Mouse (Mus musculus): ENCODE data around the gene 4933415F23Rik. TPM values are rescaled to one million over a fixed set of nuclear protein-coding genes. Genes with fewer than 3 reads are reported as not detected.

Gene 4933415F23Rik
- total RNA-seq (2012; rRNA removed) (not detected in 2 replicates), polyA plus RNA-seq (2012; ENCODE audit: insufficient read depth in 1 of 2, insufficient read length in 2 of 2, low read depth in 1 of 2, low replicate concordance in 2 of 2, missing spikeins in 1 of 2) (not detected)

DNA sequence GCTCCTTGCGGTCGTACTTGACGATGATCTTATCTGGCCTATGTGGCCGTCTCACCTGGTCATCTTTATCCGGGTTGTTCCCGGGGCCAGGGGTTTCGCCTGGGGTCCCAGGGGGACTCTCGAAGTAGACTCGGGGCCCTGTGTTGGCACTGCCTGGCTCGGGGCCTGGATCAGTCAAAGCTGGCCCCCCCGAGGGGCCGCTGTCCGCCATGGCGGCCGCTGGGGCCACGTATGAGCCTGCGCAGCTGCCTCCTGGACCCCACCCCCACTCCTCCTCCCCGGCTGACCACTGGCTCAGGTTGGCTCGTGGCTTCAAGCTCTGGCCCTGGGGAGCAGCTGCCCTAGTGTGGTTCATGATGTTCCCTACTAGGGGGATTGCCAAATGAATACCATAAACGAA lies at the start of gene 4933415F23Rik:
Gene 4933415F23Rik (minus strand): TSS at position 233 of the 400 bp plus-strand sequence.
- Histone ChIP-seq H3K9me3 (replicated peaks; ENCODE audit: insufficient read depth, low read length) (no peaks in the 10 kb centered on the region), H3K79me2 (ENCODE audit: control insufficient read depth, insufficient read depth, low read length, poor library complexity) (no peaks in the 10 kb centered on the region)
- no peak for TF ChIP-seq MXI1 (IDR thresholded peaks at IDR 0.05; ENCODE audit: low read depth, low read length)
- TF ChIP-seq ELF1 (IDR thresholded peaks at IDR 0.05; ENCODE audit: low read depth, low read length): no peak
- TF ChIP-seq NELFE (IDR thresholded peaks at IDR 0.05; ENCODE audit: low read depth, low read length): no peak
- TF ChIP-seq HCFC1 (IDR thresholded peaks at IDR 0.05; ENCODE audit: low read depth, low read length): no peak
- TF ChIP-seq RCOR1 (IDR thresholded peaks at IDR 0.05; ENCODE audit: low read depth, low read length): no peak
- TF ChIP-seq GATA1 (IDR thresholded peaks at IDR 0.05; ENCODE audit: low read depth, low read length): no peak
- TF ChIP-seq RAD21 (IDR thresholded peaks at IDR 0.05; ENCODE audit: low read depth, low read length): no peak
- TF ChIP-seq CHD2 (IDR thresholded peaks at IDR 0.05; ENCODE audit: low read length): no peak
- no peak for TF ChIP-seq POLR2AphosphoS5 (IDR thresholded peaks at IDR 0.05; ENCODE audit: borderline replicate concordance, low read depth, low read length)
- TF ChIP-seq MAFK (IDR thresholded peaks at IDR 0.05; ENCODE audit: borderline replicate concordance, low read depth, low read length): no peak
- TF ChIP-seq MEF2A (IDR thresholded peaks at IDR 0.05; ENCODE audit: extremely low read depth, insufficient replicate concordance, low read depth, low read length, poor library complexity, severe bottlenecking): no peak
- no peak for TF ChIP-seq ZMIZ1 (IDR thresholded peaks at IDR 0.05; ENCODE audit: low read depth, low read length)
- TF ChIP-seq POLR2AphosphoS2 (IDR thresholded peaks at IDR 0.05; ENCODE audit: low read length): no peak

DNA sequence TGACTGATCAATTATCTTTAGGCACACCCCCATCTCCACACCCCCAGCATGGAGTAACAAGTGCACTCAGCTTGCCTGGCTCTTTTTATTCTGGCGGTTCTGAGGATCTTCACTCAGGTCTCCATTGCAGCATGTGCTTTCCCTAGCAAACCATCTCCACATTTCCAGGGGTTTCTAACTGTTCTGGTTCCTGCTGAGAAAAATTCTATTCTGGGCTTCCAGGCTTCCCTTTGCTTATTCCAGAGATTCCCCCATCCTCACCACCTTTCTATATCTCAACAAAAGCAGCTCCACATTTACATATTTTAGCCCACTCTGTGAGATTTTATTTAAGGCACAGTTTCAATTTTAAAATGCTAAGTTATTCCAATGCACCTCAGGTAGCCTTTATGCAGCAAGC lies 49.7 kb upstream of the 4933415F23Rik start:
- Histone ChIP-seq H3K27ac (ENCODE audit: control insufficient read depth, low read depth, low read length) (no peak overlapping the region), H3K4me1 (ENCODE audit: control insufficient read depth in 1 of 2, insufficient read depth in 2 of 2, low read length in 2 of 2) (no peaks in the 10 kb centered on the region), H3K4me3 (ENCODE audit: control insufficient read depth in 1 of 2, insufficient read depth in 1 of 2, low read depth in 2 of 2, low read length in 2 of 2) (no peak overlapping the region), H3K27me3 (ENCODE audit: control insufficient read depth in 1 of 2, insufficient read depth in 2 of 2, low read length in 2 of 2) (no peaks in the 10 kb centered on the region), H3K9ac (ENCODE audit: control insufficient read depth, low read depth, low read length, poor library complexity, severe bottlenecking) (no peak overlapping the region), H3K36me3 (ENCODE audit: control insufficient read depth in 1 of 2, insufficient read depth in 2 of 2, low read length in 2 of 2) (no peaks in the 10 kb centered on the region), H3K9me3 (replicated peaks; ENCODE audit: insufficient read depth, low read length) (no peaks in the 10 kb centered on the region), H3K79me2 (ENCODE audit: control insufficient read depth, insufficient read depth, low read length, poor library complexity) (no peaks in the 10 kb centered on the region)
- TF ChIP-seq POLR2AphosphoS2 (IDR thresholded peaks at IDR 0.05; ENCODE audit: low read length) (no peak), NRF1 (IDR thresholded peaks at IDR 0.05; ENCODE audit: insufficient read depth, low read depth, low read length, poor library complexity, severe bottlenecking) (no peak)
- no peak for DNase-seq (ENCODE audit: low read depth, low spot score)

More for the DNA sequence above, at the start of gene 4933415F23Rik:
- Histone ChIP-seq H3K36me3 (ENCODE audit: control insufficient read depth in 1 of 2, insufficient read depth in 2 of 2, low read length in 2 of 2) (no peaks in the 10 kb centered on the region), H3K27me3 (ENCODE audit: control insufficient read depth in 1 of 2, insufficient read depth in 2 of 2, low read length in 2 of 2) (no peaks in the 10 kb centered on the region), H3K4me3 (ENCODE audit: control insufficient read depth in 1 of 2, insufficient read depth in 1 of 2, low read depth in 2 of 2, low read length in 2 of 2) (no peak within 1 kb of the TSS), H3K9ac (ENCODE audit: control insufficient read depth, low read depth, low read length, poor library complexity, severe bottlenecking) (no peak within 1 kb of the TSS), H3K27ac (ENCODE audit: control insufficient read depth, low read depth, low read length) (no peak within 1 kb of the TSS), H3K4me1 (ENCODE audit: control insufficient read depth in 1 of 2, insufficient read depth in 2 of 2, low read length in 2 of 2) (no peaks in the 10 kb centered on the region)
- DNase-seq (ENCODE audit: low read depth, low spot score): no peak
